In genomic region chr4:48585241-48586098, GRCm38 (mm10) we compare ENCODE assay signal across 8 mouse cellular contexts. TPM values are rescaled to one million over a fixed set of nuclear protein-coding genes. Genes with fewer than 3 reads are reported as not detected.
A peak's percentile ranks its signal among the peaks of the same experiment; 100 is the strongest.
DNase-seq lines count a peak whose midpoint lies in the region; ATAC-seq and TF ChIP-seq lines count a peak whose summit lies in the region.

No protein-coding gene starts in this region.

- no peaks in the 10 kb centered on the region for H3K4me1 ChIP-seq in embryonic fibroblast, embryonic 13.5 days (ENCODE audit: control insufficient read depth, insufficient read depth, low read length)
- peaks cover 30% of the 10 kb centered on the region for H3K4me1 ChIP-seq in hindbrain, embryonic 15.5 days (replicated peaks)
- H3K4me1 ChIP-seq in limb, embryonic 11.5 days (ENCODE audit: control insufficient read depth, insufficient read depth, low read length) = no peaks in the 10 kb centered on the region; the same call in 1 of the 2 replicates
- peaks cover 55% of the 10 kb centered on the region for H3K4me1 ChIP-seq in midbrain, embryonic 10.5 days

- peak overlapping the region; percentile 90 for H3K9ac ChIP-seq in hindbrain, embryonic 15.5 days
- peak overlapping the region; percentile 97 for H3K9ac ChIP-seq in limb, embryonic 11.5 days (ENCODE audit: low read length)

- peak overlapping the region; percentile 82 for H3K4me2 ChIP-seq in hindbrain, embryonic 15.5 days
- H3K4me2 ChIP-seq in limb, embryonic 11.5 days (ENCODE audit: low read depth, severe bottlenecking) = peak overlapping the region; percentile 52

- H3K36me3 ChIP-seq in hindbrain, embryonic 15.5 days = no peaks in the 10 kb centered on the region
- no peaks in the 10 kb centered on the region for H3K36me3 ChIP-seq in limb, embryonic 11.5 days (ENCODE audit: control insufficient read depth, insufficient read depth, low read length)
- peaks cover 29% of the 10 kb centered on the region for H3K36me3 ChIP-seq in midbrain, embryonic 10.5 days

- no peak for ATAC-seq in CD4-positive, CD25-positive, alpha-beta regulatory T cell, adult 4 months
- peak; percentile 75 for ATAC-seq in hindbrain, embryonic 15.5 days (ENCODE audit: low FRiP score, low read depth)
- ATAC-seq in limb, embryonic 11.5 days (ENCODE audit: insufficient number of reproducible peaks, low FRiP score, low TSS enrichment, low read depth) = peak; percentile 73

- H3K27ac ChIP-seq in embryonic fibroblast, embryonic 13.5 days (ENCODE audit: insufficient read depth, low read length) = peak overlapping the region; percentile 12
- peak overlapping the region; percentile 97 for H3K27ac ChIP-seq in hindbrain, embryonic 15.5 days (replicated peaks)
- peak overlapping the region; percentile 97 for H3K27ac ChIP-seq in limb, embryonic 11.5 days (replicated peaks; ENCODE audit: low read depth, low read length)
- peak overlapping the region; percentile 99 for H3K27ac ChIP-seq in midbrain, embryonic 10.5 days (replicated peaks)

- peak; percentile 57 for TF ChIP-seq POLR2A in embryonic fibroblast, embryonic 13.5 days (IDR thresholded peaks at IDR 0.05; ENCODE audit: low read depth, low read length)

- H3K4me3 ChIP-seq in embryonic fibroblast, embryonic 13.5 days (ENCODE audit: insufficient read depth, low read length) = peak overlapping the region; percentile 81
- peak overlapping the region; percentile 89 for H3K4me3 ChIP-seq in hindbrain, embryonic 15.5 days
- H3K4me3 ChIP-seq in limb, embryonic 11.5 days (ENCODE audit: low read depth, low read length) = peak overlapping the region; percentile 95
- peak overlapping the region; percentile 99 for H3K4me3 ChIP-seq in midbrain, embryonic 10.5 days

- under 1% methylated on average over 55 of the region's 92 CpGs for whole genome bisulfite sequencing in hindbrain, embryonic 15.5 days
- WGBS in limb, embryonic 11.5 days = under 1% methylated on average over 72 of the region's 92 CpGs
- under 1% methylated on average over 80 of the region's 92 CpGs for WGBS in midbrain, embryonic 10.5 days

- H3K9me3 ChIP-seq in hindbrain, embryonic 15.5 days = no peaks in the 10 kb centered on the region
- no peaks in the 10 kb centered on the region for H3K9me3 ChIP-seq in limb, embryonic 11.5 days (ENCODE audit: control insufficient read depth, low read length)
- no peaks in the 10 kb centered on the region; the same call in 1 of the 2 replicates for H3K9me3 ChIP-seq in midbrain, embryonic 10.5 days (replicated peaks)

- H3K27me3 ChIP-seq in hindbrain, embryonic 15.5 days = no peaks in the 10 kb centered on the region
- H3K27me3 ChIP-seq in limb, embryonic 11.5 days (ENCODE audit: control insufficient read depth, insufficient read depth, low read length) = no peaks in the 10 kb centered on the region
- no peaks in the 10 kb centered on the region for H3K27me3 ChIP-seq in midbrain, embryonic 10.5 days (ENCODE audit: low read depth, poor library complexity, severe bottlenecking)

- TF ChIP-seq CTCF in embryonic fibroblast, embryonic 13.5 days (IDR thresholded peaks at IDR 0.05; ENCODE audit: borderline replicate concordance, insufficient read depth, low read length) = no peak

- DNase-seq in CD4-positive, CD25-positive, alpha-beta regulatory T cell, adult 2 months (ENCODE audit: low read depth, low spot score) = peak; percentile 3
- peak; percentile 71 for DNase-seq in R1 (ENCODE audit: low read depth, low spot score)
- peak; percentile 78 for DNase-seq in limb, embryonic 11.5 days (ENCODE audit: low spot score)
- DNase-seq in midbrain, embryonic 10.5 days (ENCODE audit: low spot score) = peak; percentile 75
- peak; percentile 6 to 13 for DNase-seq in spleen, postnatal 10 days (ENCODE audit: low spot score in 2 of 2)

RNA-seq across cellular contexts. Expression of gene Tmeff1, which starts 0.5 kb away (rescaled TPM):
- polyA plus RNA-seq in CD4-positive, CD25-positive, alpha-beta regulatory T cell, adult 4 months (2017; shearing (Covaris generic)) = under 1 TPM in 1 of 2 experiments, not detected in 1; 0.34 TPM
- polyA plus RNA-seq in embryonic fibroblast, embryonic 13.5 days (2011; ENCODE audit: insufficient read length, low read depth, missing spikeins) = 120 and 125 TPM in 2 replicates
- 272 and 273 TPM in 2 replicates for polyA plus RNA-seq in hindbrain, embryonic 15.5 days (2015; fragmentation: Nextera tagmentation; extraction: Ambion mirVana)
- polyA plus RNA-seq in limb, embryonic 11.5 days (2014; fragmentation: Nextera tagmentation; extraction: Ambion mirVana) = 128 TPM in 2 replicates
- 90.3 and 136 TPM in 2 replicates for polyA plus RNA-seq in midbrain, embryonic 10.5 days (2016; fragmentation: Nextera tagmentation; extraction: Ambion mirVana)

RNA-seq across cellular contexts. Expression of gene Msantd3, which starts 45.7 kb away (rescaled TPM):
- polyA plus RNA-seq in CD4-positive, CD25-positive, alpha-beta regulatory T cell, adult 4 months (2017; shearing (Covaris generic)) = not detected
- polyA plus RNA-seq in embryonic fibroblast, embryonic 13.5 days (2011; ENCODE audit: insufficient read length, low read depth, missing spikeins) = 35.1 and 37.3 TPM in 2 replicates
- polyA plus RNA-seq in hindbrain, embryonic 15.5 days (2015; fragmentation: Nextera tagmentation; extraction: Ambion mirVana) = 29.3 and 32.4 TPM in 2 replicates
- polyA plus RNA-seq in limb, embryonic 11.5 days (2014; fragmentation: Nextera tagmentation; extraction: Ambion mirVana) = 39.5 and 43.3 TPM in 2 replicates
- polyA plus RNA-seq in midbrain, embryonic 10.5 days (2016; fragmentation: Nextera tagmentation; extraction: Ambion mirVana) = 69.1 and 71.2 TPM in 2 replicates

Comparison
In these comparisons a context has a peak if more than half of its experiments do, and no peak if none do; other contexts are left out.
1. DNase-seq: peak in every context shown above with its lines; median percentile 78 in limb, embryonic 11.5 days; 75 in midbrain, embryonic 10.5 days; 71 in R1; 10 in spleen, postnatal 10 days; 3 in CD4-positive, CD25-positive, alpha-beta regulatory T cell, adult 2 months.
2. H3K27ac ChIP-seq: peak in every context shown above with its lines; median percentile 99 in midbrain, embryonic 10.5 days; 97 in hindbrain, embryonic 15.5 days; 97 in limb, embryonic 11.5 days; 12 in embryonic fibroblast, embryonic 13.5 days.
3. RNA of gene Tmeff1, which starts 0.5 kb away (polyA plus RNA-seq): 272 to 273 TPM in hindbrain, embryonic 15.5 days, 128 TPM in limb, embryonic 11.5 days, 120 to 125 TPM in embryonic fibroblast, embryonic 13.5 days and 90.3 to 136 TPM in midbrain, embryonic 10.5 days; 0.34 TPM in CD4-positive, CD25-positive, alpha-beta regulatory T cell, adult 4 months; every median in the first group is over 10 times any median in the second.
4. RNA of gene Msantd3, which starts 45.7 kb away (polyA plus RNA-seq): 69.1 to 71.2 TPM in midbrain, embryonic 10.5 days, 39.5 to 43.3 TPM in limb, embryonic 11.5 days, 35.1 to 37.3 TPM in embryonic fibroblast, embryonic 13.5 days and 29.3 to 32.4 TPM in hindbrain, embryonic 15.5 days; not detected in CD4-positive, CD25-positive, alpha-beta regulatory T cell, adult 4 months; every median in the first group is over 10 times any median in the second.
5. Peak in every context shown above with its lines, with median percentiles within 50 percentile points of each other: H3K4me3 ChIP-seq.